In genomic region chr5:130623206-130623605, GRCm38 (mm10) we compare ENCODE assay signal across 9 mouse cellular contexts.
DNase-seq lines count a peak whose midpoint lies in the region; ATAC-seq lines count a peak whose summit lies in the region.
"Had no signal": no experiment of that assay in that cellular context is flagged by ENCODE, and none has a peak within 500 bp of the region (broad histone marks: within the 10 kb centered on the region; RNA-seq: fewer than 3 reads in every experiment).

No protein-coding gene starts in this region.

- H3K27me3 ChIP-seq in lung, embryonic 16.5 days (ENCODE audit: control insufficient read depth, insufficient read depth, low read depth, low read length) = no peaks in the 10 kb centered on the region

- H3K9ac ChIP-seq in lung, embryonic 16.5 days (ENCODE audit: low read length) = no peak overlapping the region

- no peaks in the 10 kb centered on the region for H3K36me3 ChIP-seq in lung, embryonic 16.5 days (ENCODE audit: control insufficient read depth, insufficient read depth, low read length)
- H3K36me3 ChIP-seq: G1E had no signal

- DNase-seq in retina, postnatal 1 day = peak; percentile 30
- DNase-seq in retina, embryonic 14.5 days (ENCODE audit: low spot score) = no peak
- peak; percentile 82 for DNase-seq in embryo, embryonic 10.5 days (ENCODE audit: low spot score)
- DNase-seq in gonadal fat pad, adult 2 months (ENCODE audit: low read depth) = peak; percentile 20
- peak; percentile 23 for DNase-seq in kidney, adult 11 months
- DNase-seq in yolk sac, embryonic 10.5 days (ENCODE audit: low spot score) = peak; percentile 12
- DNase-seq in spleen, postnatal 4 days (ENCODE audit: low spot score in 2 of 2) = no peak

- H3K9me3 ChIP-seq in lung, embryonic 16.5 days (ENCODE audit: control insufficient read depth, low read length) = no peaks in the 10 kb centered on the region

- H3K4me1 ChIP-seq in lung, embryonic 16.5 days (replicated peaks; ENCODE audit: control insufficient read depth, insufficient read depth, low read length) = 0 out of 2 replicates have a peak, but pooled peaks cover 6% of the 10 kb centered on the region

- H3K27ac ChIP-seq in lung, embryonic 16.5 days (ENCODE audit: low read length) = no peak overlapping the region

- no peak overlapping the region for H3K4me3 ChIP-seq in lung, embryonic 16.5 days (ENCODE audit: low read length)

- WGBS in lung, embryonic 16.5 days = 28% methylated on average over 5 of the region's 5 CpGs

- peak; percentile 97 for ATAC-seq in lung, embryonic 16.5 days (ENCODE audit: low read depth)

- H3K4me2 ChIP-seq in lung, embryonic 16.5 days (ENCODE audit: low read depth, low read length) = no peak overlapping the region

Comparison
In these comparisons a context has a peak if more than half of its experiments do, and no peak if none do; other contexts are left out.
1. DNase-seq: peak in retina, postnatal 1 day (single experiment), embryo, embryonic 10.5 days (single experiment), gonadal fat pad, adult 2 months (single experiment), kidney, adult 11 months (single experiment) and yolk sac, embryonic 10.5 days (single experiment); none in retina, embryonic 14.5 days (single experiment) and spleen, postnatal 4 days (0 of 2).